Mouse (Mus musculus) frontal cortex, postnatal 10 days (tissue): ENCODE results near the gene Gm20388.
A peak's percentile ranks its signal among the peaks of the same experiment; 100 is the strongest.

Source experiments
- DNase-seq, 2 experiments: peaks; one replicate each; pipeline ENCODE4 v3.0.0; 2022; ENCODE audit warnings: low spot score in 2 of 2, mixed read lengths in 1 of 2

Gm20388 gene

GRCm38 (mm10) chr8:122574264-122574663 lies 2663.6 kb downstream of the Gm20388 start:
- no peak for DNase-seq

DNA sequence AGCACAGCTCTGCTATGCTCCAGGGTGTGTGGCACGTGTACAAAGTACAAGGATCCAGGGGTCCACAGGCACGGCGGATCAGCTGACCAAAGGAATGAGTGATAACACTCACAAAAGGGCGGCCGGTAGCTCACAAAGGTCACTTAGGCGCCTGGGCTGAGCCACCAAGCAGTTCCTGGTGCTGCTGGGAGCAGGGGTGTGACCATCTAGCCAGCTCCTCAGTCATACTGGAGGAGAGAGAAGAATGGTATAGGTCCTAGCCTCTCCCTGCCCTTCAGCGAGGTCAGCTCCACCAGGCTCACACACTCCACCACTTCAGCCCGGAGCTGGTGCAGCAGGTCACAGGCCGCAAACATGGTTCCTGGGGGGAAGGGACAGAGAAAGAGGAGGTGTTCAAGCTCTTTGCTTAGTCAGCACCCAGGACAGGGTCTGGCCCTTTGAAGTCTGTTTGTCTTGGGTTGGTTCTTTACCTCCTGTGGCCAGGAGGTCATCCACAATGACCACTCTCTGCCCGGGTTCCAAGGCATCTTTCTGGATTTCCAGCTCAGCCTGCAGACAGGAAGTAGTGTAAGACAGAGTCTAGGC lies 2664.1 kb downstream of the Gm20388 start:
- DNase-seq: no peak

DNA sequence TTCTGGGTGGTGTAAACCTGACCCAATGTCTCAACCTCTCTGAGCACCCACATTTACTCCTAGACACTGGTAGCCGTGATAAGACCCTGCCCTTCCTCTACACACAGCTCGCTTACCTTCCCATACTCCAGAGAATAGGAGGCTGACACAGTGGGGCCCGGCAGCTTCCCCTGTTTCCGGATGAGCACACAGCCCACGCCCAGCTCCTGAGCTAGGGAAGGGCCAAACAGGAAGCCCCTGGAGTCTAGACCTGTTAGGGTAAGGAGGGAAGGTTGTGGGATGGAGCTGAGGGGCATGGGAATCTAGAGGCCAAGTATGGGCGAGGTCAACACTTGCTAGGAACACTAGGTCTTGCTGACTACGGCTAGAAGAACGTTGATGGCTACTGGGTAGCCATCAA lies 2664.6 kb downstream of the Gm20388 start:
- DNase-seq: no peak

- no peak for DNase-seq
These were observed 2665.3 kb downstream of the Gm20388 start for GRCm38 (mm10) chr8:122575735-122576647.

DNA sequence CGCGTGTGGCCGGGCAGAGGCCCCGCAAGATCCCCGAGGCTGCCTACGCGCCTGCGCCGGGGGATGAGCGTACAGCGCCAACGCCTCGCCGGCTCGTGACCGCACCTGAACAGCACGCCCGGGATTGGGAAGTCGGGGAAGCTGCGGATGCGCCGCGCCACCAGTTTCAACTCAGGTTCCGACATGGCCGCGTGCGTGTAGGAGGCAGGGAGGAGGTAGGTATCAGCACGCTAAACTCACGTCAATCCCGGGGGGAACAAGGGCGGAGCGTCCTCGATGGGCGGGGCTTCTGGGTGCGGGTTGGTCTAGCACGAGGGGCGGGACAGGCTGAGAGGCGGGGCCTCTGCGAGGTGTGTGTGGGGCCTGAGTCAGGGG lies 2666.0 kb downstream of the Gm20388 start, which contains the start of gene Aprt:
TSS of gene Aprt (minus strand) at position 262 of the 375 bp plus-strand sequence.
- DNase-seq: peak; percentile 90 to 92

DNA sequence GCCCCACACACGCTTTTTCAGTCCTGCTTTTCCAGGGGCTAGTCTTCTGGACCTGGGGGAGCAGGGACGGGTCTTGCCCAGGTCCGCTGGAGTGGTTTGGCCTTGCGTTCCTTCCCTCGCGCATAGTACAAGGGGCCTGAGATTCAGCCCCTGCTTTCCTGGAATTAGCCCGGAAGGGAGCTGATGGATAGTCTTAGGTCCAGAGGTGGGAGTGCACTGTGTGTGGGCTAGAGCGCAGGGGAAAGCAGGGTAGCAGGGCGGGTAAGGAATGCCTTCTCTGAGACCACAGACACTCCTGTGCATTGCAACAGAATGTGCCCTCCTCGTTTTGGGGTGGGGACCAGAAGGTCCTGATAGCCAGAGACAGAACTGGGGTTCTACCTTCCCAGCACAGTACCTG lies 2666.5 kb downstream of the Gm20388 start:
- no peak for DNase-seq

- no peak for DNase-seq
These were observed 2668.6 kb downstream of the Gm20388 start for GRCm38 (mm10) chr8:122579196-122579595.

- DNase-seq: no peak
These were observed 2670.3 kb downstream of the Gm20388 start for GRCm38 (mm10) chr8:122580926-122581325.

DNA sequence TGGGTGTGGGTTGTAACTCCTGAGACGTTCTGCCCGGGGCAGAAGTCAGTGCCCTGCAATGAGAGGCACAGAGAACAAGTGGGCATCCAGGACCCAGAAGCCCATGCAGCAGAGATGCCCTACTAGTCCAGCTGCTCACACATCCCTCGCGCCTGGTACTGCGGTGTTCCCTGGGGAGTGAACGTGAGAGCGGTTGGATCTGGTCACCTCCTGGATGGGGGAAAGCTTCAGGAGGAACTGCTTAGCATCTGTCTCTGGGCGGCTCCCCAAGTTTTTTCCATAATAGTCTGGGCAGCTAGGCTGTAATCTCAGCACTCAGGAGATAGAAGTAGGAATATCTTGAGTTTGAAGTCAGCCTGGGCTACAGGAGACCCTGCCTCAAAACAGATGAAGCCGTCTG lies 2674.3 kb downstream of the Gm20388 start:
- DNase-seq: no peak

DNA sequence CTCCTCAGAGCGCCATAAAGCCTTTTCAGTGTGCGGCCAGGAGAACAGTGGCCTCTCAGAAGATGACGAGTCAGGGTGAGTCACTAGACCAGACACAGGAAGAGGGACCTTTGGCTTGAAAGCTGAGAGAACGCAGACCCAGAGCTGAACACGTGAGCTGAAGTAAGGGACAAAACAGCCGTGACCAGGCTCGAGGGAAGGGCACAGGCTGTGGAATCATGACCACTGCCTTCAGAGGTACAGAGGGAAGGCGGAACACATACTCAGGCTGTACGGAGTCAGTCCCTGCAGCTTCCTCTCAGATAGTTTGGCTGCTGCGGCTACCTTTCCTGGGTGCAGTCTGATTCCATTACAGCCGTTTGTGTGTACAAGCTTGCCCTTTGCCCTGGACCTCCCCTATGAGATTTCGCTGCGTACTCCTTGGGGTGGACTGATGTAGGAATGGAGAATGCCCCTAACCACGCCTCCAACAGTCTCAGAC lies 2674.8 kb downstream of the Gm20388 start:
- no peak for DNase-seq

DNA sequence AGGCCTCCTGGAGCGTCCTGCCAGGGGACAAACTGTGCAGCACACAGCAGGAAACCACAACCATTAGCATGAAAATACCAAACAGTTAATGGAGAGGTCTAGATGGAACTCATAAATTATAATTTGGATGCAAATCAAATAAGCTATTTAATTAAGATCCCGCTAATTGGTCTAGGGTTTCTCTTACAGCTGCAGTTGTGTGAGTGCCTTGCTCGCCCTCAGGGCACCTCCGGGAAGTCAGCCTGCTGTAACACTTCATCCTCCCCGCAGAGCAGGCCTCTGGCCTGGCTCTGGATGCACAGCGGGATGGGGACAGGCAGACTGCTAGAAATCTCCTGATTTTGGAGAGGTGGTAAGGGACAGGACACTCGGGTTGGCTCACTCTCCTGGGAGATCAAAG lies 2675.5 kb downstream of the Gm20388 start:
- no peak for DNase-seq

DNA sequence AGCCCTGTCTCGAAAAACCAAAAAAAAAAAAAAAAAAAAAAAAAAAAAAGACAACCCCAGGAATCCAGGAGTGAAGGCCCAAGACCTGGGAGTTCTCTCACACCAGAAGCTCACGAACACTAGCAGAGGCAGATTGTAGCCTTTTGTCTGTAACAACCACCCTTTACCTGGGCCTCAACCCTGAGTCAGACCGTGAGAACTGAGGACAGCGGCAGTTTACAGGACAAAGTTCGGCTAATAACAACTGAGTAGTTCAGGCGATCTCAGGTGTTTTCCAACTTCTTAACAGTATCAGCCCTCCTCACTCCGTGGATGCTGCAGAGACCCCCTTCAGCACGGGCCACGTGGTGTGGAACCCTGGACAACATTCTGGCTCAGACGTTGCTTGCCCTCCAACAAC lies 2676.1 kb downstream of the Gm20388 start:
- DNase-seq: no peak

DNA sequence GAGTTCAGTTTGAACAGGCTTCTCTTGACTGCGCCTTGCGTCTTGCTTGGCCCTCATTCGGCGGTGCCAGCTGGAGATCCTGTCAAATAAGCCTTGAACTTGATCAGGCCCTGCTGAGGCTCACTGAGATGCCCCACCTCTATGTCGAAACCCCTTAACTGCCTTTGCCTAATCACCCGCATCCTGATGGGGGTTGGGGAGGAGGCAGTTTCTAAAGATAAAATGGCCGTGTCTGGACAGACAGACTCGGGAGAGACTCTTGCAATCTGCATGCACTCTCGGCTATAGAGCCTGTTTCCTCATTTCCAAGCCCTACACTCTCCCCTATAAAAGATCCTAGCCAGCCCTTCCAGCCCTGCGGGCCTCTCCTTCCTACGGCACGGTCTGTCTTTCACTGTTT lies 2682.6 kb downstream of the Gm20388 start:
- DNase-seq: no peak

DNA sequence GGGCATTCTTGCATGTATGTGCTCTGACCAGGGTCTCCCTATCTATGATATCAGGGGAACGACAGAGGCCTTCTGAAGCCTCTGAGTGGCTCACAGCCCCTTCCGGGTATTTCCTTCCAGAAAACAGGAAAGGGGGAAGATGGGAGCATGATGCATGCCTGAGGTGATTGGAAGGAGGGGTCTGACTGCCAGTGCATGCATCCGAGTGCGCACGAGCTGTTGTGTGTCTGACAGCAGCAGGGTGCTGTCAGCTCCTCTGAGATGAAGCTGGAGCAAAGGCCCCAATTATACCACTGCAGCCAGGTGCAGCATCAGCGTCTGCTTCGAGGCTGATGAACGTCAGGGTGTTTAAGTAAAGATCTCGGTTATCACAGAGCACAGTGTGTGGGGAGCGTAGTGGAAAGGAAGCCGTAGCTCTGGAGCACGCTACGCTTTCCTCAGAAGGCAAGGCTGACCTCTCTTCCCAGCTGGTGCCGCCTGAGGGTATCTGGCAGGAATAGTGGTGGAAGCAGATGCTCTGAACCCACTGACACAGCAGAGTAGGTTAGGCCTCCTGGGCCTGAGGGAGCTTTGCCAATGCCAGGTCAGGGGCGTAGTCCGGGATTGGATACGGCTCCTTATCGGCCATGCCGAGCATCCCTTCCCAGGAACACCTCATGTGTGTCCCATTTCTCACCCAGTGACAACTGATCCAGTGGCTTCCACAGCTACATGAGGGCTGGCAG lies 2683.3 kb downstream of the Gm20388 start:
- no peak for DNase-seq

GRCm38 (mm10) chr8:122596031-122596430 lies 2685.4 kb downstream of the Gm20388 start:
- DNase-seq: no peak

- DNase-seq: no peak
These were observed 2690.0 kb downstream of the Gm20388 start for GRCm38 (mm10) chr8:122600666-122601065.

DNA sequence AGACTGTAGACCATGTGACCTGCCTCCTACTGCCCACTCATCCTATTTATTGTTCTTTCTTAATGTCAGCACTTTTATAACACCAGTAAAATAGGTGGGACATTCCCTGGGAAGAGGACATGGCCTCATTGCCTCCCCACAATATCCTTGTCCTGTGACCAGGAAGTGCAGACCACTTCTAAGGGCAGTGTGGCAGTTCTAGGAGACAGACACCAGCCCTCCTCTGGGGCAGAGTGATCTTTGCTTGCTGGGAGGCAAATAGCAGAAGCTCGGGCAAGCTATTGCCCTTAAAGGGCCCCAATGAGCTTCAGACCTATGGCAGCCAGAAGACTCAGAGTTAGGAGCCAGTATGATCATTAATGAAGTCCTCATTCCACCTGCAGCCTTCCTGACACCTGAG lies 2694.0 kb downstream of the Gm20388 start:
- no peak for DNase-seq

GRCm38 (mm10) chr8:122605367-122605766 lies 2694.7 kb downstream of the Gm20388 start:
- DNase-seq: no peak

DNA sequence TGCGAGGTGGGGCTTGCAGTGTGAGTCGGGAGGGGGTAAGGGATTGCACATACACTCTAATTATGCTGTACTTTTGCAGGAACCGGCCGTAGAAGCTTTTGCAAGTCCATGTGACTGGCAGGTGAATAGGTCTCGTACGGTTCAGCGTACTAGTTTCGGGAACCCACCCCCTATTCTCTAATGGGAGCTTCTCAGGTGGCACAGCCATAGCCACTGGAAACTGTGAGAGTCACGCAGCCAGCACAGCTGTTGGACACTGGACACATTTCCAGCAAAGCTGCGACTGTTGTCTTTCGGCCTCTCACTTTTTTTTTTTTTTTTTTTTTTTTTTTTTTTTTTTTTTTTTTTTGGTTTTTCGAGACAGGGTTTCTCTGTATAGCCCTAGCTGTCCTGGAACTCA lies 2696.2 kb downstream of the Gm20388 start:
- no peak for DNase-seq

- no peak for DNase-seq
These were observed 2699.6 kb downstream of the Gm20388 start for GRCm38 (mm10) chr8:122610209-122610608.

- DNase-seq: no peak
These were observed 2700.1 kb downstream of the Gm20388 start for GRCm38 (mm10) chr8:122610612-122611277.
